Mouse (Mus musculus) frontal cortex, postnatal 25 days (tissue): ENCODE measurements around the gene Naga.
"Not testable (repeated sequence)": the region's sequence is repeated elsewhere in the genome, so short reads cannot be mapped to it uniquely, and the experiment has no call there.

Source experiments
- DNase-seq, 2 experiments: peaks; one replicate each; pipeline ENCODE4 v3.0.0; 2022; ENCODE audit warnings: low spot score in 2 of 2

The Naga gene

GRCm38 (mm10) chr15:82338593-82339112 is at the start of gene Naga, which contains the start of the genes Pheta2 and Smdt1:
Gene Naga, minus strand, starts transcription at chr15:82338925.
Gene Pheta2, plus strand, starts transcription at chr15:82338942.
Gene Smdt1, plus strand, starts transcription at chr15:82338959.
- peak; percentile 83 to 92 for DNase-seq

GRCm38 (mm10) chr15:82385729-82386128 is 47.0 kb upstream of the Naga start:
- DNase-seq: no peak

- no peak for DNase-seq
Measured at GRCm38 (mm10) chr15:82382441-82382840, 43.7 kb upstream of the Naga start.

- no peak for DNase-seq
Measured at GRCm38 (mm10) chr15:82380714-82381062, 42.0 kb upstream of the Naga start.

GRCm38 (mm10) chr15:82379871-82380713 is 41.4 kb upstream of the Naga start, which contains the start of gene Cyp2d22:
Gene Cyp2d22, minus strand, starts transcription at chr15:82380260.
- no peak for DNase-seq

- no peak for DNase-seq
Measured at GRCm38 (mm10) chr15:82379511-82379870, 40.8 kb upstream of the Naga start.

- DNase-seq: no peak
Measured at GRCm38 (mm10) chr15:82378261-82379180, 39.8 kb upstream of the Naga start.

GRCm38 (mm10) chr15:82377701-82378100 is 39.0 kb upstream of the Naga start:
- DNase-seq: no peak

- no peak for DNase-seq
Measured at GRCm38 (mm10) chr15:82376393-82377138, 37.8 kb upstream of the Naga start.

- no peak for DNase-seq
Measured at GRCm38 (mm10) chr15:82375855-82376254, 37.1 kb upstream of the Naga start.

GRCm38 (mm10) chr15:82374437-82374836 is 35.7 kb upstream of the Naga start:
- DNase-seq: no peak

- no peak for DNase-seq
Measured at GRCm38 (mm10) chr15:82372991-82373390, 34.3 kb upstream of the Naga start.

GRCm38 (mm10) chr15:82372446-82372845 is 33.7 kb upstream of the Naga start:
- DNase-seq: no peak

- DNase-seq: no peak
Measured at GRCm38 (mm10) chr15:82368851-82369250, 30.1 kb upstream of the Naga start.

GRCm38 (mm10) chr15:82368146-82368545 is 29.4 kb upstream of the Naga start:
- no peak for DNase-seq

GRCm38 (mm10) chr15:82364561-82364960 is 25.8 kb upstream of the Naga start:
- not testable (repeated sequence) for DNase-seq

- not testable (repeated sequence) for DNase-seq
Measured at GRCm38 (mm10) chr15:82363801-82364200, 25.1 kb upstream of the Naga start.

- DNase-seq: peak in 1 of 2 experiments; percentile 0
Measured at GRCm38 (mm10) chr15:82362234-82362633, 23.5 kb upstream of the Naga start.

- peak; percentile 1 to 3 for DNase-seq
Measured at GRCm38 (mm10) chr15:82361459-82362018, 22.8 kb upstream of the Naga start.

GRCm38 (mm10) chr15:82358431-82359260 is 19.9 kb upstream of the Naga start:
- no peak for DNase-seq
